Mouse (Mus musculus): ENCODE data around the gene Olfr161.
"Not testable (repeated sequence)": the region's sequence is repeated elsewhere in the genome, so short reads cannot be mapped to it uniquely, and the experiment has no call there.

Olfr161 gene

GRCm38 (mm10) chr16:3590691-3591090 is at the start of gene Olfr161:
Gene Olfr161 (plus strand): TSS chr16:3591042.
- no peak for DNase-seq

GRCm38 (mm10) chr16:3563553-3563952 is 27.3 kb upstream of the Olfr161 start:
- no peak for DNase-seq

- DNase-seq = not testable (repeated sequence)
Measured at GRCm38 (mm10) chr16:3577658-3578057, 13.2 kb upstream of the Olfr161 start.

GRCm38 (mm10) chr16:3578227-3578848 is 12.5 kb upstream of the Olfr161 start:
- not testable (repeated sequence) for DNase-seq

- DNase-seq = not testable (repeated sequence)
Measured at GRCm38 (mm10) chr16:3631376-3631775, 40.5 kb downstream of the Olfr161 start.

GRCm38 (mm10) chr16:3632572-3633361 is 41.9 kb downstream of the Olfr161 start:
- not testable (repeated sequence) for DNase-seq
